Mouse (Mus musculus) right cerebral cortex, postnatal 36 days (tissue): ENCODE measurements around the gene Ttc8.

Experiments used
- DNase-seq, 2 experiments: peaks; one replicate each; pipeline ENCODE4 v3.0.0; 2022; ENCODE audit warnings: low spot score in 2 of 2, mixed read lengths in 1 of 2

Ttc8 gene

DNA sequence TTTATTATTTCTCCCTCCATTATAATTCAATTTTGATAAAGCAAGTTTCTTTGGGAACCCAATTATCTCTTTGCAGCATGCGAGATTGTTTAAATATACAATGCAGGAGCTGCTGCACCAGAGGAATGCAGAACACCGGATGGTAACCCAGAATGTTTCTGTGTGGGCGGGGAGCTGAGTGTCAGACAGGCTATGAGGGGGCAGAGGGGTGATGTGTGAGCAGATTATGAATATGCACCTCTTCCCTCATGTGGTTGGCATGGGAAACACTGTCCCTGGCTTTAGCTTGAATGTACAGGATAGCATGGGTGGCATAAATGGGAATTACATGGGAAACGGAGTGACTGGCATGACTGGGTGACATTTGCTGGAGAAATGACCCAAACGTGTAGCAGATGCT is 108.3 kb downstream of the Ttc8 start:
- DNase-seq, result no peak

DNA sequence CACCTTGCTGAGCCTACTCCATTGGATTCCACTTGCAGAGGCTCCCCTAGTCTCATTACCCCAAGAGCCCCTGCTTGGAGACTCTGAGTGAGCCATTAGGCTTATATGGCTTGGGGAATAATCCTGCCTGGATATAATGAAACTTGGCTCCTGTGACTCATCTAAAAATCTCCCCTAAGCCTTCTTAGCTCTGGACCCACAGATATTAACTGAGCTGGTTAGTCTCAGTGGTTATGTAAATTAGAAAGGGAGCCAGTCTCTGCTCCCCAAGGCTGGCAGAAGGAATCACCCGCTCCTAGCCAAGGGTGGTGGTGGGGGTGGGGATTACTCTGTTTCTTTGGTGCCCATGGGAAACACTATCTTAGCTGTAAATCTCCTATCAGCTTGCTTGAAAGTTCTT is 109.6 kb downstream of the Ttc8 start:
- no peak for DNase-seq
